Mouse (Mus musculus): ENCODE results near the gene Myadml2. TPM values are rescaled to one million over a fixed set of nuclear protein-coding genes. Genes with fewer than 3 reads are reported as not detected.

The Myadml2 gene
- polyA plus RNA-seq, 2 experiments = 0.07 to 0.67 TPM

GRCm38 (mm10) chr11:120622805-120623204 is 25.2 kb downstream of the Myadml2 start:
- H3K9ac ChIP-seq (replicated peaks) = no peak overlapping the region
- peaks cover 13 to 22% of the 10 kb centered on the region in 2 experiments for H3K4me1 ChIP-seq (replicated peaks; ENCODE audit: control insufficient read depth in 2 of 2, insufficient read depth in 2 of 2, low read length in 1 of 2)
- H3K27ac ChIP-seq = no peak overlapping the region
- H3K36me3 ChIP-seq (replicated peaks; ENCODE audit: control insufficient read depth, insufficient read depth, low read depth) = peaks cover 41% of the 10 kb centered on the region
- DNase-seq (ENCODE audit: low read depth in 3 of 3, low spot score in 3 of 3) = no peak
- WGBS (ENCODE audit: insufficient replicate concordance) = 84% methylated on average over 6 of the region's 6 CpGs
- H3K9me3 ChIP-seq (ENCODE audit: control insufficient read depth, low read length) = no peaks in the 10 kb centered on the region
- no peak for ATAC-seq (ENCODE audit: insufficient read depth)
- TF ChIP-seq CTCF (IDR thresholded peaks at IDR 0.05; ENCODE audit: low read depth) (no peak), EP300 (IDR thresholded peaks at IDR 0.05; ENCODE audit: low read depth) (no peak)
- H3K4me2 ChIP-seq (ENCODE audit: low read depth) = no peak overlapping the region
- H3K4me3 ChIP-seq (ENCODE audit: insufficient read depth in 1 of 2, low read depth in 2 of 2, low read length in 2 of 2) = no peak overlapping the region
- H3K27me3 ChIP-seq (ENCODE audit: control insufficient read depth, insufficient read depth, low read length) = no peaks in the 10 kb centered on the region

- DNase-seq (ENCODE audit: low read depth in 3 of 3, low spot score in 3 of 3) (no peak), ATAC-seq (ENCODE audit: insufficient read depth) (no peak)
- no peak for TF ChIP-seq EP300 (IDR thresholded peaks at IDR 0.05; ENCODE audit: low read depth)
- no peak for TF ChIP-seq CTCF (IDR thresholded peaks at IDR 0.05; ENCODE audit: low read depth)
- H3K27me3 ChIP-seq (ENCODE audit: control insufficient read depth, insufficient read depth, low read length) = no peaks in the 10 kb centered on the region
- WGBS (ENCODE audit: insufficient replicate concordance) = 92% methylated on average over 14 of the region's 14 CpGs
- no peak overlapping the region for H3K4me3 ChIP-seq (ENCODE audit: insufficient read depth in 1 of 2, low read depth in 2 of 2, low read length in 2 of 2)
- peaks cover 18 to 23% of the 10 kb centered on the region in 2 experiments for H3K4me1 ChIP-seq (replicated peaks; ENCODE audit: control insufficient read depth in 2 of 2, insufficient read depth in 2 of 2, low read length in 1 of 2)
- peaks cover 41% of the 10 kb centered on the region for H3K36me3 ChIP-seq (replicated peaks; ENCODE audit: control insufficient read depth, insufficient read depth, low read depth)
- H3K9me3 ChIP-seq (ENCODE audit: control insufficient read depth, low read length) = no peaks in the 10 kb centered on the region
- no peak overlapping the region for H3K9ac ChIP-seq (replicated peaks)
- H3K27ac ChIP-seq = no peak overlapping the region
- H3K4me2 ChIP-seq (ENCODE audit: low read depth) = no peak overlapping the region
Observed at GRCm38 (mm10) chr11:120620195-120620594, 27.8 kb downstream of the Myadml2 start.

DNA sequence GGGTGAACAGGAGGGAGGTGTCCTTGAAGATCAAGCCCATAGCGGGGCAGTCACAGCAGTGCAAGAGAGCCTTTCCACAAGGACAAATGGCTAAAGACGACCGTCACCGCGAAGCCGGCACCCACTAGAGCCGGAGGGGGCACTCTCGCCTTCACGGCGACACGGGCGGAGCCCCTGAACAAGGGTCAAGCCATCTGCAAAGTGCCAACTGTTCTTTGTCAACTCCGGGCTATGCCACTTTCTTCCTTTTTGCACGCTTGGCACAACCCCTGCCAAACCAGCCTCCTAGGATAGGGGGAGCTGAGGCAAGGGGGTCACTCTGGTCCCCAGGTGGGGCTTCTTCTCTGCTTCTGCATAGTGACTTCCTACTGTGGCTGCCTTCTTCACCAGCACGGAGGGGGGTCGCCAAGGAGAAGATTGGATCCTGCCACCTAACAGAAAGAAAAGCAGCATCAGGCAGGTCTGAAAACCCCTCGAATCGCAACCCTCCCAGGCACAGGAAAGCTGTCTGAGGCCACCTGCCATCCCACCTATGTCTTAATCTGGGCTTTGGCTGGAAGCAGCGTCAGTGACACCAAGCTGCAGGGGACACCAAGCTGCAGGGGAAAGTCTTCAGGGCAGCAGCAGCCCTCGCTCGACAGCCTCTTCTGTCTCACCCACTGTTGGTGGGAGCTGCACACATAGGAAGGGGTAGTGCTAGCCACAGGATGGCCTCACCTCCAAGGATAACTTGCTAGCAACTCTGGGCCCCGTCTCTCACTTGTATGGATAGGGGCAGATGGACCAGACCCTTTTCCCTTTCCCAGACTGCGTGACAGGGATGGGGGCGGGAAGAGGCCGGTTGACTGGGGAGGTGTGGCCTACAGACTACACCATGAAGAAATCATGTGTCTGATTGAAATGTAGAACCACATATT is 29.1 kb downstream of the Myadml2 start:
- DNase-seq (ENCODE audit: low read depth in 3 of 3, low spot score in 3 of 3) (no peak), ATAC-seq (ENCODE audit: insufficient read depth) (no peak)
- peak overlapping the region; percentile 96 for H3K4me2 ChIP-seq (ENCODE audit: low read depth)
- no peaks in the 10 kb centered on the region for H3K9me3 ChIP-seq (ENCODE audit: control insufficient read depth, low read length)
- no peak for TF ChIP-seq EP300 (IDR thresholded peaks at IDR 0.05; ENCODE audit: low read depth)
- no peak for TF ChIP-seq CTCF (IDR thresholded peaks at IDR 0.05; ENCODE audit: low read depth)
- H3K27me3 ChIP-seq (ENCODE audit: control insufficient read depth, insufficient read depth, low read length) = no peaks in the 10 kb centered on the region
- 83% methylated on average over 25 of the region's 25 CpGs for WGBS (ENCODE audit: insufficient replicate concordance)
- H3K36me3 ChIP-seq (replicated peaks; ENCODE audit: control insufficient read depth, insufficient read depth, low read depth) = peaks cover 41% of the 10 kb centered on the region
- no peak overlapping the region for H3K4me3 ChIP-seq (ENCODE audit: insufficient read depth in 1 of 2, low read depth in 2 of 2, low read length in 2 of 2)
- no peak overlapping the region; the same call in 1 of the 2 replicates for H3K9ac ChIP-seq (replicated peaks)
- H3K4me1 ChIP-seq (replicated peaks; ENCODE audit: control insufficient read depth in 2 of 2, insufficient read depth in 2 of 2, low read length in 1 of 2) = peaks cover 14 to 19% of the 10 kb centered on the region in 2 experiments
- no peak overlapping the region for H3K27ac ChIP-seq

DNA sequence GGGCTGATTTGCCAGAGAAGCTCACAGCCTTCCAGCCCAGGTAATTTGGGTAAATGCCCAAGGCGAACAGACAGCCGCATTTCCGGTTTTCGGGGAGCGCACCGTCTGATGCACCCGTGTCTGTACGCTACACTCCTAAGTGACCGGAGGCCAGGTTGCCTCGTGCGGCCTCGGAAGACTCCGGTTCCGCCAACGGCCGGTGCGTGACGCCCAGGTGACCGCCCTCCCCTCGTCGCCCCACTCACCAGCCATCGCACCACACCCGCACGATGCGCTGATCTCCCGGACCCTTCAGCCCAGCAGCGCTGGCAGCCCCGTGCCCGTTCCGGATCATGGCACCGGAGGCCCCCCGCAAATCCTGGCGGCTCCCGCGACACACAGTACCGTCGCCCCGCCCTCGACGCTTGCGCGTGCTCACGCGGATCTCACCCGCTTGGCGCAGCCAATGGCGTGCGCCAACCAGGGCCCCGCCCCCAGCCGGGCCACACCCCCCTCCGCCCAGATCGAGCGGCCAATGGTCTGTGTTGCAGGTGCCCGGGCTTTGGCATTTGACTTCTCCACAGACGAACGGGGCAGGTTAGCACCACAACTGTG is 30.3 kb downstream of the Myadml2 start, which contains the start of gene Pcyt2:
Gene Pcyt2 (minus strand): TSS at position 418 of the 594 bp plus-strand sequence.
- no peaks in the 10 kb centered on the region for H3K9me3 ChIP-seq (ENCODE audit: control insufficient read depth, low read length)
- peaks cover 46% of the 10 kb centered on the region for H3K36me3 ChIP-seq (replicated peaks; ENCODE audit: control insufficient read depth, insufficient read depth, low read depth)
- peaks cover 13 to 16% of the 10 kb centered on the region in 2 experiments for H3K4me1 ChIP-seq (replicated peaks; ENCODE audit: control insufficient read depth in 2 of 2, insufficient read depth in 2 of 2, low read length in 1 of 2)
- no peak for TF ChIP-seq CTCF (IDR thresholded peaks at IDR 0.05; ENCODE audit: low read depth)
- TF ChIP-seq EP300 (IDR thresholded peaks at IDR 0.05; ENCODE audit: low read depth) = peak; percentile 31; the same call in 1 of the 2 replicates
- ATAC-seq (ENCODE audit: insufficient read depth) (peak; percentile 93), DNase-seq (ENCODE audit: low read depth in 3 of 3, low spot score in 3 of 3) (peak; percentile 85 to 88 (median 87))
- H3K4me2 ChIP-seq (ENCODE audit: low read depth) = peak within 1 kb of the TSS; percentile 96
- under 1% methylated on average over 56 of the region's 56 CpGs for WGBS (ENCODE audit: insufficient replicate concordance)
- peak within 1 kb of the TSS; percentile 74 to 90 for H3K4me3 ChIP-seq (ENCODE audit: insufficient read depth in 1 of 2, low read depth in 2 of 2, low read length in 2 of 2)
- H3K27ac ChIP-seq = peak within 1 kb of the TSS; percentile 87
- H3K27me3 ChIP-seq (ENCODE audit: control insufficient read depth, insufficient read depth, low read length) = no peaks in the 10 kb centered on the region
- H3K9ac ChIP-seq (replicated peaks) = peak within 1 kb of the TSS; percentile 82

Measured in liver, embryonic 14.5 days (tissue).